Mouse (Mus musculus) intestine, postnatal 0 days (tissue): Measurements from ENCODE around the gene Lrch4. TPM values are rescaled to one million over a fixed set of nuclear protein-coding genes. Genes with fewer than 3 reads are reported as not detected.

Experiments used
- ATAC-seq: fragments of 200-750 bp; cut with Nextera tagmentation; 2 replicates; pipeline ENCODE4 v1.8.0; 2017; ENCODE audit warnings: mild to moderate bottlenecking, moderate TSS enrichment, moderate library complexity
- H3K27ac ChIP-seq: fragments of 300-500 bp; sonication (generic); 2 replicates; pipeline ENCODE4 v1.5.1; 2014; ENCODE audit warnings: mild to moderate bottlenecking, low read depth, low read length, moderate library complexity
- H3K27me3 ChIP-seq: fragments of 300-500 bp; sonication (generic); replicated peaks from 2 replicates; pipeline ENCODE4 v1.6.1; 2014; ENCODE audit warnings: low read length, mixed read lengths; ENCODE audit not compliant: control insufficient read depth, insufficient read depth
- H3K36me3 ChIP-seq: fragments of 300-500 bp; sonication (generic); 2 replicates; pipeline ENCODE4 v1.6.1; 2014; ENCODE audit warnings: mild to moderate bottlenecking, moderate library complexity; ENCODE audit not compliant: control insufficient read depth, insufficient read depth
- H3K4me1 ChIP-seq: fragments of 300-500 bp; sonication (generic); replicated peaks from 2 replicates; pipeline ENCODE4 v1.6.1; 2014; ENCODE audit warnings: antibody characterized with exemption, low read length, mixed read lengths; ENCODE audit not compliant: control insufficient read depth, insufficient read depth
- H3K4me2 ChIP-seq: fragments of 300-500 bp; sonication (generic); replicated peaks from 2 replicates; pipeline ENCODE4 v1.6.1; 2014; ENCODE audit warnings: low read depth, mild to moderate bottlenecking, moderate library complexity
- H3K4me3 ChIP-seq: fragments of 300-500 bp; sonication (generic); 2 replicates; pipeline ENCODE4 v1.5.1; 2014; ENCODE audit warnings: low read depth, low read length
- H3K9ac ChIP-seq: fragments of 300-500 bp; sonication (generic); 2 replicates; pipeline ENCODE4 v1.6.1; 2014; ENCODE audit warnings: mild to moderate bottlenecking, low read depth, low read length
- H3K9me3 ChIP-seq: fragments of 300-500 bp; sonication (generic); 2 replicates; pipeline ENCODE4 v1.6.1; 2016; ENCODE audit warnings: mixed run types; ENCODE audit not compliant: control insufficient read depth
- CTCF ChIP-seq: sonication (generic); IDR thresholded peaks from 2 replicates; pipeline ENCODE4 v1.5.1; 2016; ENCODE audit warnings: low read depth, mild to moderate bottlenecking, control low read depth, antibody characterized with exemption, moderate library complexity
- WGBS: fragments of 180-500 bp; shearing (Covaris S2); extraction: QIAGEN DNeasy Blood & Tissue Kit; methylation state at CpG from one replicate; pipeline ENCODE4 v1.1.7; 2014; 5-methylcytosine and 5-hydroxymethylcytosine counted together
- polyA plus RNA-seq: library from polyadenylated mRNA; unstranded; fragments of >200 nt; fragmentation: Nextera tagmentation; extraction: Ambion mirVana; gene quantifications from 2 replicates; pipeline ENCODE4 v1.2.1, GENCODE M21; 2015

The Lrch4 gene
- polyA plus RNA-seq, 1 experiment from 2014 or later, result 31.5 TPM

DNA sequence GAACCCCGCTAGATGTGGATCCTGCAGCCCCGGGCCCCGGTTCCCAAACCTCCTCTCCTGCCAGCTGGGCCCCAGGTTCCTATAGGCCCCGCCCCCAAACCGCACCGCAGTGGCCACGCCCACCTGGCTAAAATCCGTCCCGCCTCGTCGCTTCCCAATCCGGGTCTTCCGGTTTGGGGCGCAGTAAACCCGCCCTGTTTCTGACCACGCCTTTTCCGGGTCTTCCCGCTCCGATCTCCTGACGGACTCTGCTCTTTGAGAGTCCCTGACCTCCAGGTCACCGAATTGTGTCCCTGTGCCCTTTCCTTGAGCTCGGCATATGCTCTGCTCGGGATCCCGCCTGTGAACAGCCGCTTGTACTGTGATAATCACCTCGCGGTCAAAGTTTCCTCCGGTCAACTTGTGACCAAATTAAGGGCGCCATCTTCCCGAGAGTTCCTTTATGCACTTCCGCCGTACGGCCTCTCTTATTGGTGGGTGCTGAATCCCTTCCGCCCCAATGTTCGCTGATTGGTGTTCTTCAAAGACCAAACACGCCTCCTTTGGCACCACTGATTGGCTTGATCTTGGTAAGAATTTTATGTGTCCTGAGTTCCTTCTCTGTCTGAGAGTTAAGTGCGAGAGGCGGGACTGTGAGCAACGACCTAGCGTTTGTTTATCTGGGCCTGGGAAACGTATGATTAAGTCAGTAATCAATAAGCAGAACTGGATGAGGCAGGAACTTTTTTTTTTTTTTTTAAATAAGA, 28.1 kb upstream of the Lrch4 start, which contains the start of gene Mospd3:
TSS of gene Mospd3 (minus strand) at position 440 of the 746 bp plus-strand sequence.
- H3K27me3 ChIP-seq, result no peaks in the 10 kb centered on the region
- H3K4me2 ChIP-seq, result peak within 1 kb of the TSS; percentile 99

DNA sequence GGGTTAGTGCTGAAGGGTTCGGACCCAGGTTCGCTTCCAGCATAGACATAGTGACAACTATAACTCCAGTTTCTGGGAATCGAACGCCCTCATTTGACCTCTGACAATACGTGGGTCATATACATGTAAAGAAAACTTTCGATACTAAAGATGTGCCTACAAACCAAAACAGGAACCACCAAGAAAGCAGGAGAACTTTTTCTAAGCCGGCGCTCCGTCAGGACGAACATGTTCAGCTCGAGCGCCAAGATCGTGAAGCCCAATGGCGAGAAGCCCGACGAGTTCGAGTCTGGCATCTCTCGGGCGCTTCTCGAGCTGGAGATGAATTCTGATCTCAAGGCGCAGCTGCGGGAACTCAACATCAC, 27.6 kb upstream of the Lrch4 start:
- peak overlapping the region; percentile 59 for H3K9ac ChIP-seq
- H3K4me2 ChIP-seq, result peak overlapping the region; percentile 99
- 0 out of 2 replicates have a peak, but pooled peaks cover 7% of the 10 kb centered on the region for H3K4me1 ChIP-seq
- peaks cover 19% of the 10 kb centered on the region for H3K36me3 ChIP-seq
- H3K9me3 ChIP-seq, result no peaks in the 10 kb centered on the region
- ATAC-seq, result no peak
- no peak for TF ChIP-seq CTCF
- H3K4me3 ChIP-seq, result peak overlapping the region; percentile 73
- WGBS, result under 1% methylated on average over 22 of the region's 22 CpGs
- H3K27me3 ChIP-seq, result no peaks in the 10 kb centered on the region
- peak overlapping the region; percentile 91 for H3K27ac ChIP-seq

More for the DNA sequence above, 28.1 kb upstream of the Lrch4 start, which contains the start of gene Mospd3:
- Histone ChIP-seq H3K36me3 (peaks cover 14% of the 10 kb centered on the region), H3K9ac (peak within 1 kb of the TSS; percentile 79), H3K4me3 (peak within 1 kb of the TSS; percentile 73), H3K4me1 (0 out of 2 replicates have a peak, but pooled peaks cover 7% of the 10 kb centered on the region), H3K27ac (peak within 1 kb of the TSS; percentile 91), H3K9me3 (no peaks in the 10 kb centered on the region)
- WGBS, result under 1% methylated on average over 41 of the region's 41 CpGs
- peak; percentile 96 for ATAC-seq
- no peak for TF ChIP-seq CTCF

DNA sequence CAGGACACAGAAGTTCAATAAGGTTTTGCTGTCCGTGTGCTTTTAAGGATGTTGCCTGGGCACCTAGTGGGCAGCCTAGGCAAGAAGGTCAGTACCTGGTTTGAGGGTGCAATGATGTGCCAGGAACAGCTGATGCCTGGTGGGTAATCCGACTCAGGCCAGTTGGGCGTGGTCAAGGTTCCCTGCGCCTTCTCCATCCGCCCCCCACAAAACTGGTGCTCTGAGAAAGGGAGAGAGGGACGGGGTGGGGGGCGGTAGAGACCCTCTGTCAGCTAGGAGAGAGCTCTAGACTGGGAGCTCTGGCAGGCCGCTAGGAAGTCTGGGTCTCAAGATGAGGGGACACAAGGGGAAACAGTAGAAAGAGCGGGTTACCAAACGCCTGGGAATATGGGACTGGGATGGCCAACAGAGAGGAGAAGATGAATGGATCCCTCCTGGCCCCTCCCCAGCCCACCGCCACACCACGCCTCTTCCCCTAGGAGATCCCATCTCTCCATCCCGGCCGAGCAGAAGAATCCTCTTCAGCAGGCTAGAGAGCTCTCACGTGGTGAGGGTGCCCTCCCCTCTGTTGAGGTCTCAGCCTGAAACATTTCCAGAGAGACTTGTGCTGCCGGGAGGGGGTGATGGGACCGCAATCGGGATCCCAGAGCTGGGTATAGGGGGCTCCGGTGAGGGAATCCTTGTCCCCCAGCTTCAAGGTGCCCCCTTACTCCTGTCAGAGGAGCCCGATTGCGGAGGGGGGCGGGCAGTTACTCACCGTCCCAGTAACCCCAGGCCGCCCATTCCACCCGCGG, 20.9 kb upstream of the Lrch4 start:
- H3K27me3 ChIP-seq, result no peaks in the 10 kb centered on the region
- no peak overlapping the region for H3K9ac ChIP-seq
- WGBS, result 45% methylated on average over 26 of the region's 26 CpGs
- no peak overlapping the region for H3K4me3 ChIP-seq
- no peaks in the 10 kb centered on the region for H3K9me3 ChIP-seq
- H3K27ac ChIP-seq, result no peak overlapping the region
- peaks cover 22% of the 10 kb centered on the region for H3K36me3 ChIP-seq
- TF ChIP-seq CTCF, result no peak
- ATAC-seq, result no peak
- H3K4me1 ChIP-seq, result peaks cover 8% of the 10 kb centered on the region; the same call in 1 of the 2 replicates
- H3K4me2 ChIP-seq, result 0 out of 2 replicates have a peak overlapping the region, but pooled peaks have one; percentile 9

DNA sequence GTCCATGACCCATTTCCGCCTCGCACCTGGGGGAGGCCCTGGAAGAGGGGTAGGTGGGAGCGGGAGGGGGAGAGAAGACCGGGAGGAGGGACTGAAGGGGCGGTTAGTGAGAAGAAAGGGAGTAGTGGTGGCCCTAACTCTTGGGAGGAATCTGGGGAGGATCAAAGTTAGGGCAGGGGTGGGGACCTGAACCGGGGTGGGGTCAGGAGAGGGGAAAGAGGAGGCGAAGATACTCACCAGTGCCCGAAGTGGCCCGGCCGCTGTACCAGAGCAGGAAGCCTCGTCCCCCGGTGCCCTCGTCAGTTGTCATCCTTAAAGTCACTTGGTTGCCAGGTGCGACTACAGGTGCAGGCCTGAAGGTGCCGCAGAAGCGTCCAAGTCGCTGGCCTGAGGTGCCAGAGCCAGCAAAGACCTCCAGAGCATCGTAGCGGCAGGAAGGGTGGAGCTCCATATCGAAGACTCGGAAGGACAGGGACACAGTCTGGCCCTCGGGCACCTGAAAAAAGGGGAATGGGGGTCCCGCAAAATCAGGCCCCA, 20.2 kb upstream of the Lrch4 start:
- H3K9me3 ChIP-seq, result no peaks in the 10 kb centered on the region
- peak overlapping the region; percentile 9; the same call in 1 of the 2 replicates for H3K4me2 ChIP-seq
- no peak overlapping the region for H3K9ac ChIP-seq
- 34% methylated on average over 22 of the region's 23 CpGs for WGBS
- no peak for TF ChIP-seq CTCF
- H3K27ac ChIP-seq, result no peak overlapping the region
- ATAC-seq, result no peak
- H3K36me3 ChIP-seq, result peaks cover 22% of the 10 kb centered on the region
- no peaks in the 10 kb centered on the region for H3K27me3 ChIP-seq
- no peak overlapping the region for H3K4me3 ChIP-seq
- peaks cover 10% of the 10 kb centered on the region; the same call in 1 of the 2 replicates for H3K4me1 ChIP-seq

DNA sequence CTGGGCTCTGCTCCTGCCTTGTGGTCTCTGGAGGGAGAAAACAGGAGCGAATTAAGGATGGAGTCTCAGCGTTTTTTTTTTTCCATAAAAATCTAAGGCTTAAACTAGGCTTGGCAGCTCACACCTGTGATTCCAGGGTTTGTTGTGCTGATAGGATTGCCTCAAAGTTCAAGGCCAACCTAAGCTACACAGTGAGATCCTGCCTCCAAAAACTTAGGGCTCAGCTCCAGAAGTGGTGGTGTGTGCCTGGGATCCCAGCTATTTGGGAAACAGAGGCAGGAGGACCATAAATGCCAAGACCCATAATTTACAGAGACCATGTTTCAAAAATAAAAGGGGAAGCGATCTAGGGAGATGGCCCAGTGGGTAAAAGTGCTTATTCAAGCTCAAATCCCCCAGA, 19.6 kb upstream of the Lrch4 start:
- Histone ChIP-seq H3K4me2 (no peak overlapping the region), H3K4me1 (peaks cover 10% of the 10 kb centered on the region; the same call in 1 of the 2 replicates)

DNA sequence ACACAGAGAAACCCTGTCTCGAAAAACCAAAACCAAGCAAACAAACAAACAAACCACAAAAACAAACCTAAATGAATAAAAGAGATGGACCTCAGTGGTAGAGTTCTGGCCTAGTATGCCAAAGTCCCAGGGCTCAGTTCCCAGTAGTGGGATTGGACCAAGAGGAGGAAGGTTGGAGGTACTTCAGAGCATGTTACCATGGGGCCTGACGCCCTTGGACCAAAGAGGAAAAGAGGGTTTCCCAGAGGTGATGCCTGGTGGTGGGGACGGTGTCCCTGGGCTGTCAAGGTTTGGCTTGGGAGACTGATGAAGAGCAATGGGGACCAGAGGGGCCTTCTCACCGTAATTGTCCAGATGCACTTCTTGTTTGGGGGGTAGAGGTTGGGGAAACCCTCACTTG, 18.9 kb upstream of the Lrch4 start:
- H3K4me1 ChIP-seq, result peaks cover 10% of the 10 kb centered on the region; the same call in 1 of the 2 replicates
- H3K27me3 ChIP-seq, result no peaks in the 10 kb centered on the region
- H3K9me3 ChIP-seq, result no peaks in the 10 kb centered on the region
- H3K36me3 ChIP-seq, result peaks cover 18% of the 10 kb centered on the region
- peak overlapping the region; percentile 64 for H3K27ac ChIP-seq
- TF ChIP-seq CTCF, result no peak
- H3K9ac ChIP-seq, result no peak overlapping the region
- peak overlapping the region; percentile 55 for H3K4me2 ChIP-seq
- WGBS, result 76% methylated on average over 4 of the region's 4 CpGs
- ATAC-seq, result no peak
- peak overlapping the region; percentile 9; the same call in 1 of the 2 replicates for H3K4me3 ChIP-seq

More for the DNA sequence above, 19.6 kb upstream of the Lrch4 start:
- ATAC-seq, result no peak
- WGBS, result 60% methylated on average over 3 of the region's 3 CpGs
- no peak for TF ChIP-seq CTCF
- Histone ChIP-seq H3K36me3 (peaks cover 22% of the 10 kb centered on the region), H3K9ac (no peak overlapping the region), H3K27ac (no peak overlapping the region), H3K27me3 (no peaks in the 10 kb centered on the region), H3K4me3 (no peak overlapping the region), H3K9me3 (no peaks in the 10 kb centered on the region)
